Mouse (Mus musculus) embryonic fibroblast, embryonic 13.5 days (primary cell): ENCODE results near the gene Asb8.

Source experiments
- CTCF ChIP-seq: IDR thresholded peaks from 2 replicates; pipeline ENCODE4 v1.5.1; 2011; ENCODE audit warnings: mild to moderate bottlenecking, control low read depth, low read length, moderate library complexity, borderline replicate concordance; ENCODE audit not compliant: insufficient read depth
- POLR2A ChIP-seq: IDR thresholded peaks from 2 replicates; pipeline ENCODE4 v1.6.1; 2011; ENCODE audit warnings: low read depth, mild to moderate bottlenecking, control low read depth, low read length, moderate library complexity

DNA sequence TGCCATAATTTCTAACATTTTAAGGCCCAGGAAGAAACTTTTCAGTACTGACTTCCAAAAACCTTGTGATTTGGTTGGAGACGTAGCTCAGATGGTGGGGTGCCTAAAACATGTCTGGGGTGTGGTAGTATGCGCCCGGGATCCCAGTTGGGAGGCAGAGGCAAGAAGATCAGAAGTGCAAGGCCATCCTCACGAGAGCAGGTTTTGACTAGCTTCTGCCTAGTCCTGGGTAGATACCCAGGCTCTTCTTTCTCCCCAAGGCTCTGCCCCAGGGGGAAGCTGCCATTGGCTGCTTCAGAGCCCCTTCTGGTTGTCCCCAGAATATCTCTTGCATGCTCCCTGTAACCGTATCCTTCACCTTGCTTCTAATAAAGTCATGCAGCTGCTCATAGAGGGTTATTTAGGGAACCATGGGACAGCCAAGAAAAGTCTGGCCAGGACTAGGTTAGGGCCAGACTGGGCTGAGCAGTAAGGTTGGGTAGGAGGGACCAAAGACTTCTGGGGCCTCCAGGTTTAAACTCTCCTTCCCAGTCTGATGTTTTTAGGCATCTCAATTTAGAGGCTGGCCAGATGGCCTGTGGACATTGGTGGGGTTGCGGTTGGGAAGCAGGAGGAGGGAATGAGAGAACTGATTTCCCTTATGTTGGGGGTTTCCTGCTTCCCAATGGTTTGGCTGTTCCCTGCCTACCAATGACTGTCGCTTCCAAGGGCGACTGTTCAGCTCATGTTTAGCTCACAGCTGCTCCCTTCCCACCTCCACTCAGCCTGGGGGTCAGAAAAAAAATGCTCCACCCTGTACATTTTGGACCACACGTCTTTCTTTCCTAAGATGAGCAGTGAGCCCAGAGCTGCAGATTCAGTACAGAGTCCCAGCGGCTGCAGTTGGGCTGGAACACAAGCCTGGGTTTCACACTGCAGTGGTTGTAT is 50.3 kb downstream of the Asb8 start:
- no peak for TF ChIP-seq POLR2A
- TF ChIP-seq CTCF: no peak
